Mouse (Mus musculus): ENCODE measurements around the gene Usp17ld.
"Not testable (repeated sequence)": the region's sequence is repeated elsewhere in the genome, so short reads cannot be mapped to it uniquely, and the experiment has no call there.

Usp17ld gene

GRCm38 (mm10) chr7:103252405-103252804 lies at the start of gene Usp17ld:
Usp17ld (minus strand) TSS chr7:103252505.
- DNase-seq, result not testable (repeated sequence)

DNA sequence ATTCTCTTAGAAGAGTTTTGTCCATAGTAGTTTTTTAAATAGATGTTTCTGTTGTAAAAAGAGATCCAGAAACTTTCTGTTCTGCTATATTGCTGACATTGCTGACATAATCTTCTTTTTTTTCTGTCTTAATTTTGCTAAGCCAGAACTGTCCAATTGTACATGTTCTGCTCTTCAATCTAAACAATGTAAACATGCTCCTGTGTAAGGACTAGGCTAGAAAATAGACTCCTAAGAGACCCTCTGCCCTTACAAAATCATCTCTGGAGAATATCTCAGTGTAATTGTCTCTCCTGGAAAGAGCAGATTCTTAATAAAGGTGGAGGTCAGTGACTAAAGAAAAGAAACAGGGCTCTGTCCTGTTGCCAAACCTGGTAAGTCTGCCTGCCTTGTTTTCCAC lies 35.6 kb downstream of the Usp17ld start, which contains the start of gene Olfr594:
TSS of gene Olfr594 (plus strand) at position 301 of the 400 bp plus-strand sequence.
- no peak for DNase-seq

DNA sequence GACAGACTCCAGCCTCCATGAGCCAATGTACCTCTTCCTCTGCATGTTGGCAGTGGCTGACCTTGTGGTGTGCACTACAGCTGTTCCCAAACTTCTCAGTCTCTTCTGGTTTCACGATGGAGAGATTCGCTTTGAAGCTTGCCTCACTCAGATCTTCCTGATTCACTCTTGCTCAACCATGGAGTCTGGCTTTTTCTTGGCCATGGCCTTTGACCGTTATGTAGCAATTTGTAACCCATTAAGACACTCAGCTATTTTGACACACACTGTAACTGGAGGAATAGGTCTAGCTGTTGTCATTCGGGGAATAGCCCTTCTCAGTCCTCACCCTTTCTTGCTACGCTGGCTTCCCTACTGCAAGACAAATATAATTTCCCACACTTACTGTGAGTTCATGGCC lies 40.3 kb downstream of the Usp17ld start:
- not testable (repeated sequence) for DNase-seq

DNA sequence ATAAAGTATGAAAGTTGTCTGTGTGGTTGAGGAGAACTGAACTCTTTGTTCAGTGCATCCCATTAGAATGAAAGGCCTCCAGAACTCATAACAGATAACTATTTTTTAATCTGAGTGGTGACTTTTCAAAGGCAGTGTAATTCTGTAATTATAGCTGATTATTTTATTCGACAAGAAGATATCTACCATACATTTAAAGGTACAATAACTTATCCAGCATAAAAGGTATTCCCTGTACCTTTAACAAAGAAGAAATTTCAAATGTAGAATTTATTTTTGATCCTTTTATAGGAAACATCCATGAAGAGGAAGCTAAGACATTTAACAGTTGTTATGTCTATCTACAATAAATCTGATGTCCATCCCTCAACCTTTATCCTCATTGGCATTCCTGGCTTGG lies 40.7 kb downstream of the Usp17ld start, which contains the start of gene Olfr593:
TSS of gene Olfr593 (plus strand) at position 301 of the 400 bp plus-strand sequence.
- DNase-seq, result no peak

All from heart, adult 11 months (tissue).